Mouse (Mus musculus) heart, embryonic 10.5 days (tissue): ENCODE data around the gene Bmp7. TPM values are rescaled to one million over a fixed set of nuclear protein-coding genes. Genes with fewer than 3 reads are reported as not detected.

ENCODE experiments used
- DNase-seq: peaks from one replicate; pipeline ENCODE4 v3.0.0-alpha.2; 2017; ENCODE audit warnings: low spot score
- H3K27ac ChIP-seq: fragments of 300-500 bp; sonication (generic); 2 replicates; pipeline ENCODE4 v1.5.1; 2016; ENCODE audit warnings: mild to moderate bottlenecking
- H3K27me3 ChIP-seq: fragments of 300-500 bp; sonication (generic); 2 replicates; pipeline ENCODE4 v1.6.1; 2016; ENCODE audit warnings: mild to moderate bottlenecking; ENCODE audit not compliant: poor library complexity, insufficient read depth, severe bottlenecking
- H3K36me3 ChIP-seq: fragments of 300-500 bp; sonication (generic); 2 replicates; pipeline ENCODE4 v1.6.1; 2016; ENCODE audit warnings: mild to moderate bottlenecking, moderate library complexity
- H3K4me1 ChIP-seq: fragments of 300-500 bp; sonication (generic); 2 replicates; pipeline ENCODE4 v1.6.1; 2016; ENCODE audit warnings: mild to moderate bottlenecking
- H3K4me3 ChIP-seq: fragments of 300-500 bp; sonication (generic); 2 replicates; pipeline ENCODE4 v1.5.1; 2016; ENCODE audit warnings: mild to moderate bottlenecking, moderate library complexity
- H3K9me3 ChIP-seq: fragments of 300-500 bp; sonication (generic); 2 replicates; pipeline ENCODE4 v1.6.1; 2016; ENCODE audit warnings: mild to moderate bottlenecking, moderate library complexity
- WGBS: fragments of 180-500 bp; shearing (Covaris S2); methylation state at CpG from one replicate; pipeline ENCODE4 v1.1.7; 2016; 5-methylcytosine and 5-hydroxymethylcytosine counted together
- polyA plus RNA-seq: library from polyadenylated mRNA; unstranded; fragments of >200 nt; fragmentation: Nextera tagmentation; extraction: Ambion mirVana; gene quantifications from 2 replicates; pipeline ENCODE4 v1.2.1, GENCODE M21; 2016

Gene Bmp7
- polyA plus RNA-seq, 1 experiment from 2014 or later = 49.5 TPM

- no peak for DNase-seq
- WGBS = 65% methylated on average over 10 of the region's 10 CpGs
- Histone ChIP-seq H3K4me1 (peaks cover 53% of the 10 kb centered on the region), H3K9me3 (no peaks in the 10 kb centered on the region), H3K27ac (peak overlapping the region; percentile 54), H3K36me3 (no peaks in the 10 kb centered on the region), H3K27me3 (no peaks in the 10 kb centered on the region), H3K4me3 (no peak overlapping the region)
These were observed 83.1 kb downstream of the Bmp7 start for GRCm38 (mm10) chr2:172857048-172857447.

GRCm38 (mm10) chr2:172856549-172856948, 83.6 kb downstream of the Bmp7 start:
- peak overlapping the region; percentile 54 for H3K27ac ChIP-seq
- no peaks in the 10 kb centered on the region for H3K9me3 ChIP-seq
- H3K4me3 ChIP-seq = no peak overlapping the region
- WGBS = 76% methylated on average over 2 of the region's 2 CpGs
- H3K27me3 ChIP-seq = no peaks in the 10 kb centered on the region
- DNase-seq = no peak
- H3K4me1 ChIP-seq = peaks cover 51% of the 10 kb centered on the region
- H3K36me3 ChIP-seq = no peaks in the 10 kb centered on the region

DNA sequence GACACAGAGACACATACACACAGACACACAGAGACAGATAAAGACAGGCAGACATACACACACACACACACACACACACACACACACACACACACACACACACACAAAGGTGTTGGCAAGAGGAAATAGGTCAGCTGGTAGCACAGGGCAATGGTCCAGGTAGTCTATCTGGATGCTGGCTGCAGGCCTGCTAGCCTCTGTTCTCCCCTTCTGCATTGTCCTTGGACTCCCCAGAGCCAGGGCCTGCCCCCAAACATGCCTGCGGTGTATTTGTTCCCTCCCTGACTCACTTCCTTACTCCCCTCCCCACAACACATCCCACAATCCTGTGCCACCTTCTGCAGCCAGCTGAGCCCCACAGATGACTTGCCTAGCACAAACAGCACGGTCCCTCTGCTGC, 86.0 kb downstream of the Bmp7 start:
- Histone ChIP-seq H3K27ac (0 out of 2 replicates have a peak overlapping the region, but pooled peaks have one; percentile 31), H3K4me3 (no peak overlapping the region), H3K4me1 (peaks cover 40% of the 10 kb centered on the region)

GRCm38 (mm10) chr2:172851773-172852172, 88.3 kb downstream of the Bmp7 start:
- no peak for DNase-seq
- WGBS = 79% methylated on average over 11 of the region's 11 CpGs
- Histone ChIP-seq H3K27me3 (no peaks in the 10 kb centered on the region), H3K36me3 (no peaks in the 10 kb centered on the region), H3K4me3 (no peak overlapping the region), H3K9me3 (no peaks in the 10 kb centered on the region), H3K27ac (peak overlapping the region; percentile 56), H3K4me1 (peaks cover 42% of the 10 kb centered on the region)

More for the DNA sequence above, 86.0 kb downstream of the Bmp7 start:
- Histone ChIP-seq H3K27me3 (no peaks in the 10 kb centered on the region), H3K36me3 (no peaks in the 10 kb centered on the region), H3K9me3 (no peaks in the 10 kb centered on the region)
- DNase-seq = no peak
- 67% methylated on average over 2 of the region's 2 CpGs for WGBS

DNA sequence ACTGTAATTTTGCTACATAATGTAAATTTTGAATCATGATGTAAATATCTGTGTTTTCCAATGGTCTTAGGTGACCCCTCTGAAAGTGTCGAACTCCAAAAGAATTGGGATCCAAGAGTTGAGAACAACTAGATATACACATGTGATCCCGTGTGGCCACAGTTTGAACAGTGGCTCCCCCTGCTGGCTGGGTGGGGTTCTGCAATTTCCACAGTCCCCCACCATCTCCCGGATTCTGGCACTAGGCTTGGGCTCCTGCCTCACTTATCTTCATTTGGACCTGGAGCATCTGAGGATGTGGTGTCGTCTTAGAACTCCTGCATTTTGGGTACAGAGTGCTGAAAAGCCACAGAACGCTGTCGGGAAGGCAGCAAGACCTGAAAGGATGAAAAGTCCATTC, 91.9 kb downstream of the Bmp7 start:
- Histone ChIP-seq H3K36me3 (no peaks in the 10 kb centered on the region), H3K27ac (no peak overlapping the region), H3K9me3 (no peaks in the 10 kb centered on the region), H3K4me1 (peaks cover 62% of the 10 kb centered on the region), H3K4me3 (no peak overlapping the region), H3K27me3 (no peaks in the 10 kb centered on the region)
- DNase-seq = no peak
- WGBS = 72% methylated on average over 6 of the region's 6 CpGs

DNA sequence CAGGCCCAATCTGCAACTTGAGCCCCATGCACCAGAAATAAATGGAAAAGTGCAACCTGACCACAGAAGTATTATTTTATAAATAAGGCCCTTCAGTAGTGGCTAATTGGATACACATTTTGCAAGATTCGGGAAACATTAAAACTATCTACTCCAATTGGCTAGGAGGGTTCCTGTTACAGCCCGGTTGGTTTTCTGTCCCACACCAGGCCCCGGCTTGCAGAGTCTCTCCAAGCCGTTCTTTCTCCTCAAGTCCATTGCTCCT, 93.9 kb downstream of the Bmp7 start:
- Histone ChIP-seq H3K4me3 (no peak overlapping the region), H3K27me3 (no peaks in the 10 kb centered on the region), H3K36me3 (no peaks in the 10 kb centered on the region), H3K27ac (peak overlapping the region; percentile 79; the same call in 1 of the 2 replicates), H3K9me3 (no peaks in the 10 kb centered on the region), H3K4me1 (peaks cover 63% of the 10 kb centered on the region)
- no peak for DNase-seq
- WGBS = 71% methylated on average over 4 of the region's 4 CpGs

- peak overlapping the region; percentile 79 for H3K27ac ChIP-seq
- peaks cover 66% of the 10 kb centered on the region for H3K4me1 ChIP-seq
- no peak for DNase-seq
These were observed 94.4 kb downstream of the Bmp7 start for GRCm38 (mm10) chr2:172845536-172846310.

GRCm38 (mm10) chr2:172843903-172844302, 96.2 kb downstream of the Bmp7 start:
- Histone ChIP-seq H3K9me3 (no peaks in the 10 kb centered on the region), H3K4me1 (peaks cover 63% of the 10 kb centered on the region), H3K36me3 (no peaks in the 10 kb centered on the region), H3K4me3 (no peak overlapping the region), H3K27ac (peak overlapping the region; percentile 79), H3K27me3 (no peaks in the 10 kb centered on the region)
- DNase-seq = peak; percentile 82
- 56% methylated on average over 9 of the region's 9 CpGs for WGBS

More at GRCm38 (mm10) chr2:172845536-172846310, 94.4 kb downstream of the Bmp7 start:
- 62% methylated on average over 31 of the region's 31 CpGs for WGBS
- no peak overlapping the region for H3K4me3 ChIP-seq
- no peaks in the 10 kb centered on the region for H3K27me3 ChIP-seq
- no peaks in the 10 kb centered on the region for H3K36me3 ChIP-seq
- no peaks in the 10 kb centered on the region for H3K9me3 ChIP-seq

DNA sequence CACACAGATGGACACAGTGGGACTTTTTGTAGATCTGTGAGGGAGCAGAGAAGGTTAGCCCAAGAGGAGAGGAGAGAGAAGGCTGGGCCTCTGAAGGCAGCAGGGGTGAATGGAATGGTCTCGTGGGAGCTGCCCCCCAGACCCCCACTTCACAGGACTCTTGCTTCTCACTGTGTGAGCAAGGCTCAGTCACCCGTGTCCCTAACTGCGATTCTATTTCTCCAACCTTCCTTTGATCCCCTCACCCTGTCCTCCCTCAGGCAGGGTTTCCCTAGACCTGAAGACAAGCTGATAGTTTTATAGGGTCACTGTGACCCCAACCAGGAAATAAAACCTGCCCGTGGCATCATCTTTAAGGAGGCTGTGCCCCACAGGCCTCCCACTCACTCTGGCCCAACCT, 97.8 kb downstream of the Bmp7 start:
- no peaks in the 10 kb centered on the region for H3K9me3 ChIP-seq
- H3K36me3 ChIP-seq = no peaks in the 10 kb centered on the region
- peaks cover 60% of the 10 kb centered on the region for H3K4me1 ChIP-seq
- WGBS = 82% methylated on average over 4 of the region's 4 CpGs
- H3K27ac ChIP-seq = no peak overlapping the region
- no peak overlapping the region for H3K4me3 ChIP-seq
- no peak for DNase-seq
- H3K27me3 ChIP-seq = no peaks in the 10 kb centered on the region

GRCm38 (mm10) chr2:172840905-172841750, 99.0 kb downstream of the Bmp7 start:
- Histone ChIP-seq H3K9me3 (no peaks in the 10 kb centered on the region), H3K4me3 (no peak overlapping the region), H3K36me3 (no peaks in the 10 kb centered on the region), H3K27me3 (no peaks in the 10 kb centered on the region), H3K27ac (peak overlapping the region; percentile 75), H3K4me1 (peaks cover 65% of the 10 kb centered on the region)
- WGBS = 58% methylated on average over 11 of the region's 11 CpGs
- DNase-seq = no peak

DNA sequence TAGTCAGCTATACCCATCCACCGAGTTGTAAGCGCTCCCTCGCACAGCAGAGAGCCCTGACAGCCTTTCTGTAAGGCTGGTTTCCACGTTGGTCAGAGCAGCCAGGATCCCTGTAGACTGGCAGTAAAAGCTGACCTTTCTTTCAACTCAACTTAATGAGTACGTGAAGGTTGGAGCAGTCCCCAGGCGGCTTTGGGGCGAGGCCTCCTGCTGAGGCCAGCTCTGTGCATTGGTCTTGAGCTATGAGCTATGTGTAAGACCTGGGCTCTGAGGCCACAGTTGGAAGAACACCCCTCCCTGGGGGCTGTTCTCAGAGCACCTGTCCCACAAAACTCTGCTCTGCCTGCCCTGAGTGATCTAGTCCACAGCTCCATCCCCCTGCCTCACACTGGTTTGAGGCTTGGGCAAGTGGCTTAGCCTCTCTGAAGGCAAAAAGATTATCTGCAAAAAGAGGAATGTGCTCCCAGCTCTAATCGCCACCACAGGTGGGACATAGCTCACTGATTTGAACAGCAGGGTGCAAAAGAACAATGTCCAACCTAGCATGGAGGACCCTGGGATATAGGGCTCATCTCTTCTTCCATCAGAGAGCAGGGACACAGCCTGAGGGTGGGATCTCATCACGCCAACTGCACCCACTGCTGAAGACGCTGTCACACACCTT, 100.7 kb downstream of the Bmp7 start:
- Histone ChIP-seq H3K4me1 (peaks cover 49% of the 10 kb centered on the region), H3K36me3 (no peaks in the 10 kb centered on the region), H3K9me3 (no peaks in the 10 kb centered on the region), H3K27me3 (no peaks in the 10 kb centered on the region), H3K4me3 (no peak overlapping the region), H3K27ac (peak overlapping the region; percentile 43; the same call in 1 of the 2 replicates)
- no peak for DNase-seq
- WGBS = 44% methylated on average over 10 of the region's 10 CpGs

- Histone ChIP-seq H3K27ac (peak overlapping the region; percentile 65), H3K36me3 (no peaks in the 10 kb centered on the region), H3K9me3 (no peaks in the 10 kb centered on the region), H3K4me3 (no peak overlapping the region), H3K4me1 (peaks cover 43% of the 10 kb centered on the region), H3K27me3 (no peaks in the 10 kb centered on the region)
- 79% methylated on average over 6 of the region's 6 CpGs for WGBS
- DNase-seq = no peak
These were observed 103.6 kb downstream of the Bmp7 start for GRCm38 (mm10) chr2:172836516-172836915.

- DNase-seq = no peak
- no peaks in the 10 kb centered on the region for H3K36me3 ChIP-seq
- 32% methylated on average over 2 of the region's 2 CpGs for WGBS
- peaks cover 35% of the 10 kb centered on the region for H3K4me1 ChIP-seq
- H3K27ac ChIP-seq = peak overlapping the region; percentile 50
- no peak overlapping the region for H3K4me3 ChIP-seq
- 0 out of 2 replicates have a peak, but pooled peaks cover 7% of the 10 kb centered on the region for H3K27me3 ChIP-seq
- H3K9me3 ChIP-seq = no peaks in the 10 kb centered on the region
These were observed 106.9 kb downstream of the Bmp7 start for GRCm38 (mm10) chr2:172833196-172833595.
